Mouse (Mus musculus) layer of hippocampus, adult 9-10 months (tissue): Measurements from ENCODE around the gene Lcn2.
A peak's percentile ranks its signal among the peaks of the same experiment; 100 is the strongest.

Source experiments
- DNase-seq: peaks from one replicate; pipeline ENCODE4 v3.0.0; 2022; ENCODE audit warnings: low spot score

Gene Lcn2

DNA sequence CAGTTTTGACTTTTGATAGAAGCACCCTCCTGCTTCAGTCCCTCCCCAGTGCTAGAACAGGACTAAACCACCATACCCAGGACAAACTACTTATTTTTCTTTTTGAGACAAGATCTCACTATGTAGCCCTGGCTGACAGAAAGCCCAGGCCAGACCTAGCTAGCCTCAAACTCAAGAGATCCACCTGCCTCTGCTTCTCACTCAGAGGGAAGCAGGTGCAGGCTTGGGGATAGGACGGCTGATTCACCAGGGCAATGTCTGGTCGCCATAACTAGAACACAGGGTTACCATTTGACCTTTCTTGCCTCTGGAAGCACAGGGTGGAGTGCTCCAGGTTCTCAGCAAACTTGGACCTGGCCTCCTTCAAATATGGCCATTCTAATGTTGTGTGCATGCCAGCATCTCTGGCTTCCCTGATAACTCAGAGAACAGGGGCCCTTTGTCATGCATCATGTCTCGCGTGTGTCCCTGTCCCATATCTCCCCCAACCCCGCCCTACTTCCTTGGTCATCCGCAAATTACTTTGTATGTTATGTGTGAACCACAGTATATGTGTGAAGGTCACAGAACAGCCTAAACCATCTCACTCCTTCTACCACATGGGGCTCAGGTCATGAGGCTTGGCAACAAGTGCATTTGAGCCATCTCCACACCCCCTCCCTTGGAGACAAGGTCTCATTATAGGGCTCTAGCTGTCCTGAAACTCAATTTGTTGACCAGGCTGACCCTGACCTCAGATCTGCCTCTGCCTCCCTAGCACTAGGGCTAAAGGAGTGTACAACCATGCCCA is 24.9 kb upstream of the Lcn2 start:
- no peak for DNase-seq

DNA sequence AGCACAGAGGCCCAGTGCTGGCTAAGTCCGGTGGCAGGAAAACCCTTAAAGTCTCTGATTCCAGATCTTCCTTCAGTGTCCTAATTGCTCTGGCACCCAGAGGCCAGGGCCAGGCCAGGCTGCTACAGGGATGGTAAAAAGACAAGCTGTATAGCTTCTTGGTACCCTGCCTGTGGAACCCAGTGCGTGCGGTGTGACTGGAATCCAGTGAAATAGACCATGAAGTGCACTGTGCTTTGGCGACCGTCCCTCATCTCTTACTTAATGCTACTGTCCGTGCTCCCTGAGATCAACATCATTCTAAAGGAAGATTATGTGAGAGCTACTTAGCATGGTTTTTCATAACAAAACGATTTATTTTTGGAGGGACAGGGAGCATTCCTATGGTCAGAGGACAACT is 23.4 kb upstream of the Lcn2 start:
- DNase-seq: no peak

DNA sequence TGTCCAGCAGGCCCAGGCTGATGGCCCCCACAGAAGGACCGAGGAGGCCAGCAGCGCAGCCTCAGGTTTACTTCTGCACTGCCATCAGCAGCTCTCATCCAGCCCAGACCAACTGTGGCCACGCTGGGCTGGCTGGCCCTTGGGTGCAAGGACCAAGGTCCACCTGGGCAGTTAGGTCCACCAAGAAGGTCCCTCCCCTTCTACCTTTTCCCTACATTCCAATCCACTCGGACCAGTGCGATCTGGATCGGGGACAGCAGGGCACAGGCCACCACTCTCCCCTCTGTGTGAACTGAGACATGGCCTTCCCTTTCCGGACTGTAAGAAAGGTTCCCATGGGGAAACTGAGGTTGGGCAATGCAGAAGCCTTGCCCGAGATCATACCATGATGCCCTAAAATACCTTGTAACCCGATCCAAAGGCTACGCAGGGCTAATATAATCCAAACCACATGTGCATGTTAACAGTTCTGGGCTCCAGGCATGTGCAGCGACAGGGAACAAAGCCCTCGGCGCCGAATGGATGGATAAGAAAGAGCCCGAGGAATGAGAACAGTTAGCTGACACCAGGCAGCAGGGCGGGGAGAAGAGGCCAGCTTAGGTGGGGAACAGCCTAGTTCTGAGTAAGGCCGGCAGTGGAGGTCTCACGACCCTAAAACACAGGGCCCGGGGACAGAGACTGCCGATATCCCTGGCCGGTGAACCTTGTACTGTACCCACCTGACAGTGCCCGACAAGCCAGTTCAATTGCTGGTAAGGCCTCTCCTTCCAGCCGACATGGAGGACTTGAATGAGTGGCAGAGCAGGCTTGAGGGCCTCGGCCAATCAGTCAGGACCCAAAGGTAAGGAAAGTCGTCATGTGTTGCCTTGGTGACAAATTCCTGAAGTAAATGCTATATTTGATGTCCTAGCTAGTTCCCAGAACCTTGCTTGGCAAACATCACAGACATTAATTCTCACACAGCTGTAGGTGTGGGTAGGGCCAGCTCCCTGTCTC is 20.7 kb upstream of the Lcn2 start:
- DNase-seq: no peak

- no peak for DNase-seq
Measured at GRCm38 (mm10) chr2:32407144-32407824, 19.2 kb upstream of the Lcn2 start.

GRCm38 (mm10) chr2:32404663-32405062 is 16.6 kb upstream of the Lcn2 start:
- DNase-seq: peak; percentile 97

DNA sequence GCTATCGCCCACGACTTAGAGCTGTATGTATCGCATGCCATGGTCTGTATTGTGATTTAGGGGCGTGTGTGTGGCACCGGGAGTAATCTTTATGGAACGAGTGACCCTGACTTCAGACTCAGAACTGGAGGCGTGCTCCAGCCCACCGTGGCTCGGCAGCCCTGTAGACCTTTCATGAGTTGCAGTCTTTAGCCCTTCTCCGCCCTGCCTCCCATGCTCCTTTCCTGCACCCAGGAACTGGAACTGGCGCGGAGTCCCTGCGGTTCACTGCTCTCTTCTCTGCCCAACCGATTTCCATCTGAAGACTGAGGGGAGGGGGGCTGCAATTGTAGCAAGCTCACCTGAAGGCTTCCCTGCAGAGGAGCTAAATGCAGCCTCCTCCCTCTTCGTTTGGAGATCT is 8.6 kb upstream of the Lcn2 start:
- DNase-seq: no peak

GRCm38 (mm10) chr2:32395946-32396621 is 8.0 kb upstream of the Lcn2 start:
- peak; percentile 84 for DNase-seq

GRCm38 (mm10) chr2:32395484-32395945 is 7.5 kb upstream of the Lcn2 start, which contains the start of gene Ptges2:
Gene Ptges2, plus strand, starts transcription at chr2:32395896.
- peak; percentile 91 for DNase-seq

DNA sequence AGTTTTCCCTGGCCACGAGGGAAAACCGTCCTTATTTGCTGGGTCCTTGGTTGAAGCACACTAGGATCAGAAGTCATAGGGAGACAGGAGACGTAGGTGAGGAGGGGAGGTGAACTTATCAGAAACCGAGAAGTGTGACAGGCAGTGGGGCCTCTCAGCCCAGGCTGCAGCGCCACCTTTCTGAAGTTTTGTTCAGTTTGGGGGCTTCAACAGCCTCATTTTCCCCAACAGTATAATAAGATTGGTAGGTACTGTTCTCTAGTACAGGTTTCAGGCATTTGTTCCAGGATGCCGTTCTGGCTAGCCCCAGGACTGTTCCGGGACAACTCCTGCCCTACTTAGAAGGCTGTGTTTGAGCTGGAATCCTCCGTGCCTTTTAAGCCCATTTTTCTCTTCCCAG is 6.9 kb upstream of the Lcn2 start:
- DNase-seq: no peak

GRCm38 (mm10) chr2:32392063-32392462 is 4.0 kb upstream of the Lcn2 start:
- DNase-seq: no peak

DNA sequence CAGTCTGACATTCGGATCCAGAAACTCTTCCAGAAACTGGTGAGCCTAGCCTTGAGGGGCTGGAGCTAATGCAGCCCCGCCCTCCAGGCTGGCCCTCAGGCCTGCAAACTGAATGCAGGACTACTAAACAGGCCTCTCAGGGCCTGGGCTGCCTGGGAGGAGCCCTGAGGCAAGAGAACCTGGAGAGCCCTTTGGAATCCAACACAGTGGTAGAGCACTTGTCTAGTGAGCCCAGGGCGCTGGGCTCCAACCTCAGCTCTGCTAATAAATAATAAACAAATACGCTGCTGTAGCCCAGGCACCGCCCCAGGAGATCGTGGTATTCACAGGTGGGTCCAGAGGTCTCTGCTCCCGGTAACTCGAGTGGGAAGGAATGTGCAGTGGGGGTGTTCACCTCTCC is 2.8 kb upstream of the Lcn2 start:
- no peak for DNase-seq

DNA sequence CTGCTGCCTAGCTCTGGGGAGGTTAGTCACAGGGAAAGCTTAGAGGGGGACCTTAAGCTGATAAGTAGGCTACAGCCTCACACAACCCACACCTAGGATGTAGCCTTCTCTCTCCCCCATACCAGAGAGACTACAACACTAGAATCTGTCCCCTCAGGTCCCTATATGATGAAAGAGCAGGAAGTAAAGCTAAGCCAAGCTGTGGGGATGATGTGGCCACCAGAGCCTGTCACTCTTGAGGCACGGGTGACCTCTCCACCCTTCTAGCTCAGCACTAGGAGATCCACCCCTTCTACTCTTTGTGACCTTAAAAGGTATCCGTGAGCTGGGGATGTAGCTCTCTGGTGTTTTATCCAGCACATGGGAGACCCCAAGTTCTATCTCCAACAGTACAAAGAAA is 1.1 kb upstream of the Lcn2 start:
- no peak for DNase-seq

- DNase-seq: no peak
Measured at GRCm38 (mm10) chr2:32382689-32383088, 5.4 kb downstream of the Lcn2 start.

DNA sequence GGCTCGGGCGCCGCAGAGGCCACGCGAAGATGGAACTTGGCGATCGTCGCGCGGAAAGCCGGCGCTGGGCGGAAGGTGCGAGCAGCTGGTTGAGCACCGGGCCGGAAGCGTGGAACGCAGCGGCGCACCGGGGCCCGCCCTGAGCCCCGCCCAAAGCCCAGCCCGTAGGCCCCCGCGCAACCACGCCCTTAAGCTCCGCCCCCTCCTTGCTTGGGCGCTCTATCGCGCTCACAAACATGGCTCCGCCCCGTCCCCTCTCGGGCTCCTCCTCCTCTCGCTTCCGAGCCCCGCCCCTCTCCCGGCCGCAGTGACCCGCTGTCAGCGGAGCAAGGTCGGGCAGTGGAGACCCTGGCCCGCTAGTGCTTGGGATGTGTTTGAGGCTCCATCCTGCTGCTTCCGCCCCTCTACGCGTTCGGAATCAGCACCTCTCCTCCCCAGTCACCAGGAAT is 6.3 kb downstream of the Lcn2 start, which contains the start of gene 1110008P14Rik:
Gene 1110008P14Rik (minus strand): TSS at position 164 of the 449 bp plus-strand sequence.
- DNase-seq: no peak

DNA sequence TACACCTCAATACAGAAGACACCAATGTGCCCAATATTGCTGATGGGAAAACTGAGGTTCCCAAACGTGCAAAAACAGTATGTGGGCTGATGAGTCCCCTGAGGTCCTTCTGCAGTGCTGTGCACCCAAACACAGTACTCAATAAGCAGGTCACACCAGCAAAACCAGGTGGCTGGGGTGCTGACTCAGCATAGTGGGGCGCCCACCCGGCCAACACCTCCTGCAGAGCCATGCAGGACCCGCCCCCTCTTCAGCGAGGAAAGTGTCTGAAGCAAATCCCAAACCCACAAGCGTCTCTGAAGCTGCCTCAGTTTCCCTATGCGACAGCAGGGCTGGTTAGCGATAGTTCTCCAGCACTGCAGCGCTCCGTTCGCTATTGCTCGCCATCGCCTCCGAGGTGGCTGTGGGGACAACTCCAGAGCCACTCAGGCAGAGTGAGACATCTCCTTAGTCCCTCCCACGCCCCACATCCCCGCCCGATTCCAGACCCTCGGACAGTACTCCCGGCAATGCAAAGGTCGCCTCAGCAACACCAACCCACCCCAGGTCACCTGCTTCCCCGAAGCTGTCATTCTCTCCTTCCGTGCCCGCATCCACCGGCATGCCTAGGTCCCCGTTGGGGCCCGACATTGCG is 6.8 kb downstream of the Lcn2 start:
- DNase-seq: no peak

- no peak for DNase-seq
Measured at GRCm38 (mm10) chr2:32380001-32380500, 8.0 kb downstream of the Lcn2 start.

GRCm38 (mm10) chr2:32376963-32377362 is 11.1 kb downstream of the Lcn2 start:
- no peak for DNase-seq

- DNase-seq: no peak
Measured at GRCm38 (mm10) chr2:32375317-32375940, 12.6 kb downstream of the Lcn2 start.

GRCm38 (mm10) chr2:32374191-32374590 is 13.9 kb downstream of the Lcn2 start:
- no peak for DNase-seq

- no peak for DNase-seq
Measured at GRCm38 (mm10) chr2:32367315-32367714, 20.7 kb downstream of the Lcn2 start.
